Mouse (Mus musculus) kidney, postnatal 0 days (tissue): ENCODE data around the gene Dnttip1. TPM values are rescaled to one million over a fixed set of nuclear protein-coding genes. Genes with fewer than 3 reads are reported as not detected.

ENCODE experiments used
- ATAC-seq: fragments of 200-750 bp; cut with Nextera tagmentation; replicated peaks from 2 replicates; pipeline ENCODE4 v1.8.0; 2017; ENCODE audit warnings: low read depth, moderate number of reproducible peaks, moderate TSS enrichment, moderate library complexity; ENCODE audit not compliant: low FRiP score
- DNase-seq: peaks from one replicate; pipeline ENCODE4 v3.0.0-alpha.2; 2016; ENCODE audit warnings: low spot score
- H3K27ac ChIP-seq: fragments of 300-500 bp; sonication (generic); 2 replicates; pipeline ENCODE4 v1.5.1; 2014; ENCODE audit warnings: mild to moderate bottlenecking
- H3K27me3 ChIP-seq: fragments of 300-500 bp; sonication (generic); 2 replicates; pipeline ENCODE4 v1.6.1; 2014; ENCODE audit warnings: low read length, mixed read lengths; ENCODE audit not compliant: insufficient read depth
- H3K36me3 ChIP-seq: fragments of 300-500 bp; sonication (generic); 2 replicates; pipeline ENCODE4 v1.6.1; 2014; ENCODE audit warnings: low read length, mixed read lengths; ENCODE audit not compliant: insufficient read depth
- H3K4me1 ChIP-seq: fragments of 300-500 bp; sonication (generic); replicated peaks from 2 replicates; pipeline ENCODE4 v1.6.1; 2014; ENCODE audit warnings: antibody characterized with exemption, low read length, mixed read lengths; ENCODE audit not compliant: insufficient read depth
- H3K4me2 ChIP-seq: fragments of 300-500 bp; sonication (generic); 2 replicates; pipeline ENCODE4 v1.6.1; 2014; ENCODE audit warnings: mild to moderate bottlenecking, low read length, moderate library complexity, mixed read lengths
- H3K4me3 ChIP-seq: fragments of 300-500 bp; sonication (generic); replicated peaks from 2 replicates; pipeline ENCODE4 v1.5.1; 2014; ENCODE audit warnings: low read depth, low read length
- H3K9ac ChIP-seq: fragments of 300-500 bp; sonication (generic); 2 replicates; pipeline ENCODE4 v1.6.1; 2014; ENCODE audit warnings: low read depth, low read length
- H3K9me3 ChIP-seq: fragments of 300-500 bp; sonication (generic); replicated peaks from 2 replicates; pipeline ENCODE4 v1.6.1; 2016; ENCODE audit warnings: low read length, inconsistent platforms, mixed read lengths
- CTCF ChIP-seq: IDR thresholded peaks from 2 replicates; pipeline ENCODE4 v1.5.1; 2016; ENCODE audit warnings: antibody characterized with exemption, low read depth, mild to moderate bottlenecking, moderate library complexity
- WGBS: fragments of 180-500 bp; shearing (Covaris S2); extraction: QIAGEN DNeasy Blood & Tissue Kit; methylation state at CpG from one replicate; pipeline ENCODE4 v1.1.7; 2014; 5-methylcytosine and 5-hydroxymethylcytosine counted together
- polyA plus RNA-seq: library from polyadenylated mRNA; unstranded; fragments of >200 nt; fragmentation: Nextera tagmentation; extraction: Ambion mirVana; gene quantifications from 2 replicates; pipeline ENCODE4 v1.2.1, GENCODE M21; 2015

The Dnttip1 gene
- polyA plus RNA-seq: 58.5 and 62.4 TPM in 2 replicates

GRCm38 (mm10) chr2:164745843-164746479 lies at the start of gene Dnttip1, which contains the start of gene Wfdc3:
TSS of gene Dnttip1 (plus strand) at chr2:164745983.
TSS of gene Wfdc3 (minus strand) at chr2:164745931.
- TF ChIP-seq CTCF: no peak
- Histone ChIP-seq H3K36me3 (peaks cover 11% of the 10 kb centered on the region), H3K4me3 (peak within 1 kb of the TSS; percentile 93), H3K9me3 (no peaks in the 10 kb centered on the region), H3K9ac (peak within 1 kb of the TSS; percentile 96), H3K27ac (peak within 1 kb of the TSS; percentile 76), H3K27me3 (no peaks in the 10 kb centered on the region), H3K4me1 (peaks cover 13% of the 10 kb centered on the region; the same call in 1 of the 2 replicates), H3K4me2 (peak within 1 kb of the TSS; percentile 94)
- under 1% methylated on average over 70 of the region's 70 CpGs for WGBS
- DNase-seq (peak; percentile 91), ATAC-seq (peak; percentile 85)

- H3K4me2 ChIP-seq: no peak within 1 kb of the TSS
- H3K9me3 ChIP-seq: no peaks in the 10 kb centered on the region
- no peak within 1 kb of the TSS for H3K4me3 ChIP-seq
- no peak within 1 kb of the TSS for H3K27ac ChIP-seq
- no peak for TF ChIP-seq CTCF
- H3K9ac ChIP-seq: no peak within 1 kb of the TSS
- no peaks in the 10 kb centered on the region for H3K27me3 ChIP-seq
- WGBS: 70% methylated on average over 4 of the region's 4 CpGs
- ATAC-seq: no peak
- no peaks in the 10 kb centered on the region for H3K36me3 ChIP-seq
- DNase-seq: no peak
- H3K4me1 ChIP-seq: no peaks in the 10 kb centered on the region
Observed at GRCm38 (mm10) chr2:164698201-164698600, 47.6 kb upstream of the Dnttip1 start, which contains the start of gene Spint4. TSS of gene Spint4 (plus strand) at chr2:164698501.

GRCm38 (mm10) chr2:164700959-164701358 lies 44.8 kb upstream of the Dnttip1 start:
- 59% methylated on average over 5 of the region's 5 CpGs for WGBS
- Histone ChIP-seq H3K36me3 (no peaks in the 10 kb centered on the region), H3K4me2 (no peak overlapping the region), H3K27ac (no peak overlapping the region), H3K27me3 (no peaks in the 10 kb centered on the region), H3K9ac (no peak overlapping the region), H3K4me3 (no peak overlapping the region), H3K4me1 (no peaks in the 10 kb centered on the region), H3K9me3 (no peaks in the 10 kb centered on the region)
- DNase-seq (no peak), ATAC-seq (no peak)
- TF ChIP-seq CTCF: no peak

GRCm38 (mm10) chr2:164701761-164702160 lies 44.0 kb upstream of the Dnttip1 start:
- no peaks in the 10 kb centered on the region for H3K4me1 ChIP-seq
- no peak overlapping the region for H3K9ac ChIP-seq
- ATAC-seq (no peak), DNase-seq (no peak)
- no peak overlapping the region for H3K27ac ChIP-seq
- no peak overlapping the region for H3K4me2 ChIP-seq
- no peaks in the 10 kb centered on the region for H3K36me3 ChIP-seq
- WGBS: 91% methylated on average over 5 of the region's 5 CpGs
- H3K4me3 ChIP-seq: no peak overlapping the region
- no peaks in the 10 kb centered on the region for H3K27me3 ChIP-seq
- TF ChIP-seq CTCF: no peak
- no peaks in the 10 kb centered on the region for H3K9me3 ChIP-seq

GRCm38 (mm10) chr2:164704235-164704634 lies 41.5 kb upstream of the Dnttip1 start:
- no peak overlapping the region for H3K4me2 ChIP-seq
- no peaks in the 10 kb centered on the region for H3K4me1 ChIP-seq
- no peak overlapping the region for H3K4me3 ChIP-seq
- 84% methylated on average over 5 of the region's 5 CpGs for WGBS
- no peak for TF ChIP-seq CTCF
- DNase-seq: no peak
- no peak overlapping the region for H3K9ac ChIP-seq
- no peaks in the 10 kb centered on the region for H3K9me3 ChIP-seq
- H3K27ac ChIP-seq: no peak overlapping the region
- no peak for ATAC-seq
- H3K27me3 ChIP-seq: no peaks in the 10 kb centered on the region
- no peaks in the 10 kb centered on the region for H3K36me3 ChIP-seq

- no peaks in the 10 kb centered on the region for H3K9me3 ChIP-seq
- H3K27ac ChIP-seq: no peak overlapping the region
- DNase-seq (no peak), ATAC-seq (no peak)
- 92% methylated on average over 6 of the region's 6 CpGs for WGBS
- no peak overlapping the region for H3K9ac ChIP-seq
- H3K4me2 ChIP-seq: no peak overlapping the region
- H3K36me3 ChIP-seq: no peaks in the 10 kb centered on the region
- no peak overlapping the region for H3K4me3 ChIP-seq
- no peaks in the 10 kb centered on the region for H3K4me1 ChIP-seq
- no peaks in the 10 kb centered on the region for H3K27me3 ChIP-seq
- no peak for TF ChIP-seq CTCF
Observed at GRCm38 (mm10) chr2:164705328-164705727, 40.5 kb upstream of the Dnttip1 start.
